Mouse (Mus musculus): ENCODE measurements around the gene Fmo2. TPM values are rescaled to one million over a fixed set of nuclear protein-coding genes. Genes with fewer than 3 reads are reported as not detected.

Gene Fmo2
- polyA plus RNA-seq, 1 experiment from 2014 or later = 0.14 TPM

Other genes with a start within 250 kb of the Fmo2 start
- not detected in 2 replicates for gene Myocos, start 240.5 kb downstream of the Fmo2 start, polyA plus RNA-seq (2015; fragmentation: Nextera tagmentation; extraction: Ambion mirVana)
- gene Prrc2c, start 158.2 kb downstream of the Fmo2 start, polyA plus RNA-seq (2015; fragmentation: Nextera tagmentation; extraction: Ambion mirVana) = 135 and 141 TPM in 2 replicates
- 0.10 TPM in 1 of 2 replicates, not detected in the other for gene Fmo4, start 84.8 kb downstream of the Fmo2 start, polyA plus RNA-seq (2015; fragmentation: Nextera tagmentation; extraction: Ambion mirVana)
- 15.3 and 16.1 TPM in 2 replicates for gene Fmo1, start 32.1 kb downstream of the Fmo2 start, polyA plus RNA-seq (2015; fragmentation: Nextera tagmentation; extraction: Ambion mirVana)
- not detected in 2 replicates for gene Fmo6, start 38.8 kb upstream of the Fmo2 start, polyA plus RNA-seq (2015; fragmentation: Nextera tagmentation; extraction: Ambion mirVana)
- gene Fmo3, start 85.8 kb upstream of the Fmo2 start, polyA plus RNA-seq (2015; fragmentation: Nextera tagmentation; extraction: Ambion mirVana) = not detected in 2 replicates
- gene Mroh9, start 186.9 kb upstream of the Fmo2 start, polyA plus RNA-seq (2015; fragmentation: Nextera tagmentation; extraction: Ambion mirVana) = not detected in 2 replicates

Data from forebrain, embryonic 15.5 days (tissue).